Mouse (Mus musculus): Measurements from ENCODE around the gene Cul3. TPM values are rescaled to one million over a fixed set of nuclear protein-coding genes. Genes with fewer than 3 reads are reported as not detected.

Cul3 gene
- polyA plus RNA-seq, 1 experiment from 2014 or later, result 49.6 TPM

DNA sequence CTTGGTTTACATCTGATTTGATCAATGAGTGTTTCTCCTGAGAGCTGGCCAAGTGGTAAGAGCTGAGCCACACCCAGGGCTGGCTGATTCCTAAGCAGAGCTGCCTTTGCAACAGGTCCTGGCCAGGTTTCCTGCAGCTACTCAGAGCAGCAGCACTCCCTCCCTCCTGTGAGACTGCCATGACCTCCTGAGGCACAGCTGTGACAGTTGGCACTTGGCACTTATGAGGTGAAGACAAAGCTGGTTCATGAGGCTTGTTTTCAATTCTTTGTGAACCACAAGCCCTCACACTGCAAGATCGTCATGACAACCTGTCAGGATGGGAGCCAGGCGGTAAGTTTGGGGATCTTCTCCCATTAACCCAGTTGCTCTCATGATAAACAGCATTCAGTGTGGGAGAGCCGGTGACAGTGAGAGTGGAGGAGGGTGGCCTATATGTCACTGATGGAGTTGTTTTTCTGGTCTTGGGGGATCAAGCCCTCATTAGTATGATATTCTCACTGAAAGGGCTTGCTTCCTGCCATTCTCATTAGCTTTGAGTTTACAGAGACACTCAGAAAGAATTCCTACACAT, 115.4 kb downstream of the Cul3 start:
- Histone ChIP-seq H3K9me3 (ENCODE audit: control insufficient read depth, low read length) (no peaks in the 10 kb centered on the region), H3K27me3 (ENCODE audit: control insufficient read depth, insufficient read depth, low read length) (no peaks in the 10 kb centered on the region), H3K4me1 (ENCODE audit: control insufficient read depth, insufficient read depth, low read length) (no peaks in the 10 kb centered on the region), H3K9ac (ENCODE audit: low read length) (no peak overlapping the region), H3K4me2 (ENCODE audit: low read depth) (no peak overlapping the region), H3K27ac (ENCODE audit: low read depth, low read length) (no peak overlapping the region), H3K4me3 (ENCODE audit: low read depth, low read length) (no peak overlapping the region), H3K36me3 (ENCODE audit: control insufficient read depth, insufficient read depth, low read length) (no peaks in the 10 kb centered on the region)
- no peak for DNase-seq (ENCODE audit: low spot score)
- WGBS, result 47% methylated on average over 3 of the region's 3 CpGs
- ATAC-seq (ENCODE audit: insufficient read depth, low FRiP score, low TSS enrichment), result no peak

- Histone ChIP-seq H3K27me3 (ENCODE audit: control insufficient read depth, insufficient read depth, low read length) (no peaks in the 10 kb centered on the region), H3K4me1 (ENCODE audit: control insufficient read depth, insufficient read depth, low read length) (no peaks in the 10 kb centered on the region), H3K36me3 (ENCODE audit: control insufficient read depth, insufficient read depth, low read length) (no peaks in the 10 kb centered on the region), H3K4me2 (ENCODE audit: low read depth) (no peak overlapping the region), H3K9me3 (ENCODE audit: control insufficient read depth, low read length) (no peaks in the 10 kb centered on the region), H3K9ac (ENCODE audit: low read length) (no peak overlapping the region), H3K27ac (ENCODE audit: low read depth, low read length) (no peak overlapping the region), H3K4me3 (ENCODE audit: low read depth, low read length) (no peak overlapping the region)
- DNase-seq (ENCODE audit: low spot score) (no peak), ATAC-seq (ENCODE audit: insufficient read depth, low FRiP score, low TSS enrichment) (no peak)
- WGBS, result 68% methylated on average over 4 of the region's 4 CpGs
These were observed 119.1 kb downstream of the Cul3 start for GRCm38 (mm10) chr1:80221151-80221550.

GRCm38 (mm10) chr1:80218268-80218667, 122.0 kb downstream of the Cul3 start, which contains the start of gene Fam124b:
Gene Fam124b (minus strand): TSS chr1:80218473.
- ATAC-seq (ENCODE audit: insufficient read depth, low FRiP score, low TSS enrichment) (no peak), DNase-seq (ENCODE audit: low spot score) (no peak)
- H3K9ac ChIP-seq (ENCODE audit: low read length), result no peak within 1 kb of the TSS
- no peaks in the 10 kb centered on the region for H3K9me3 ChIP-seq (ENCODE audit: control insufficient read depth, low read length)
- H3K4me3 ChIP-seq (ENCODE audit: low read depth, low read length), result no peak within 1 kb of the TSS
- H3K4me1 ChIP-seq (ENCODE audit: control insufficient read depth, insufficient read depth, low read length), result no peaks in the 10 kb centered on the region
- WGBS, result 76% methylated on average over 6 of the region's 6 CpGs
- no peaks in the 10 kb centered on the region for H3K27me3 ChIP-seq (ENCODE audit: control insufficient read depth, insufficient read depth, low read length)
- H3K27ac ChIP-seq (ENCODE audit: low read depth, low read length), result no peak within 1 kb of the TSS
- H3K36me3 ChIP-seq (ENCODE audit: control insufficient read depth, insufficient read depth, low read length), result no peaks in the 10 kb centered on the region
- H3K4me2 ChIP-seq (ENCODE audit: low read depth), result no peak within 1 kb of the TSS

Other genes with a start within 250 kb of the Cul3 start
- gene Fam124b, start 122.0 kb downstream of the Cul3 start, polyA plus RNA-seq (2014; fragmentation: Nextera tagmentation; extraction: Ambion mirVana), result 0.69 and 0.96 TPM in 2 replicates
- not detected in 2 replicates for gene Gm45261, start 121.0 kb upstream of the Cul3 start, polyA plus RNA-seq (2014; fragmentation: Nextera tagmentation; extraction: Ambion mirVana)